Mouse (Mus musculus): ENCODE data around the gene Fam243.

The Fam243 gene

GRCm38 (mm10) chr16:92321341-92321740, at the start of gene Fam243:
Gene Fam243 (minus strand): TSS chr16:92321441.
- no peak for DNase-seq

GRCm38 (mm10) chr16:92369260-92369659, 48.0 kb upstream of the Fam243 start:
- no peak for DNase-seq

GRCm38 (mm10) chr16:92365477-92365876, 44.2 kb upstream of the Fam243 start:
- DNase-seq = no peak

- no peak for DNase-seq
Observed at GRCm38 (mm10) chr16:92360711-92361110, 39.5 kb upstream of the Fam243 start.

GRCm38 (mm10) chr16:92359229-92359628, 38.0 kb upstream of the Fam243 start, which contains the start of gene Kcne1:
Gene Kcne1 (minus strand): TSS chr16:92359468.
- no peak for DNase-seq

GRCm38 (mm10) chr16:92358734-92359133, 37.5 kb upstream of the Fam243 start:
- DNase-seq = no peak

- no peak for DNase-seq
Observed at GRCm38 (mm10) chr16:92357566-92357965, 36.3 kb upstream of the Fam243 start.

GRCm38 (mm10) chr16:92357023-92357422, 35.8 kb upstream of the Fam243 start:
- no peak for DNase-seq

GRCm38 (mm10) chr16:92355982-92356381, 34.7 kb upstream of the Fam243 start:
- DNase-seq = no peak

- no peak for DNase-seq
Observed at GRCm38 (mm10) chr16:92355366-92355765, 34.1 kb upstream of the Fam243 start.

GRCm38 (mm10) chr16:92353897-92354296, 32.7 kb upstream of the Fam243 start:
- DNase-seq = no peak

- DNase-seq = no peak
Observed at GRCm38 (mm10) chr16:92353295-92353694, 32.1 kb upstream of the Fam243 start.

- DNase-seq = no peak
Observed at GRCm38 (mm10) chr16:92348941-92349340, 27.7 kb upstream of the Fam243 start.

GRCm38 (mm10) chr16:92346297-92346916, 25.2 kb upstream of the Fam243 start:
- DNase-seq = no peak

GRCm38 (mm10) chr16:92345177-92345576, 23.9 kb upstream of the Fam243 start:
- DNase-seq = no peak

GRCm38 (mm10) chr16:92340612-92341511, 19.6 kb upstream of the Fam243 start:
- DNase-seq = peak; percentile 50

- DNase-seq = peak; percentile 62
Observed at GRCm38 (mm10) chr16:92336280-92336679, 15.0 kb upstream of the Fam243 start.

GRCm38 (mm10) chr16:92334600-92334999, 13.4 kb upstream of the Fam243 start:
- no peak for DNase-seq

GRCm38 (mm10) chr16:92330966-92331365, 9.7 kb upstream of the Fam243 start:
- no peak for DNase-seq

- DNase-seq = no peak
Observed at GRCm38 (mm10) chr16:92327911-92328310, 6.7 kb upstream of the Fam243 start.

GRCm38 (mm10) chr16:92325062-92325406, 3.8 kb upstream of the Fam243 start:
- no peak for DNase-seq

GRCm38 (mm10) chr16:92324309-92325061, 3.2 kb upstream of the Fam243 start:
- DNase-seq = no peak

- no peak for DNase-seq
Observed at GRCm38 (mm10) chr16:92320361-92320760, 880 bp downstream of the Fam243 start.
